Mouse (Mus musculus) megakaryocyte, embryonic 14.5 days (primary cell): ENCODE data around the gene Sema3d.

ENCODE experiments used
- FLI1 ChIP-seq: IDR thresholded peaks from 2 replicates; pipeline ENCODE4 v1.6.1; 2012; ENCODE audit warnings: low read length, inconsistent platforms, mixed read lengths
- GATA1 ChIP-seq: IDR thresholded peaks from 3 replicates; pipeline ENCODE4 v1.6.1; 2012; ENCODE audit warnings: mixed read lengths, low read length, inconsistent platforms, borderline replicate concordance

GRCm38 (mm10) chr5:12451089-12451488 lies 67.9 kb downstream of the Sema3d start:
- TF ChIP-seq FLI1 (no peak), GATA1 (no peak)
